Mouse (Mus musculus): Measurements from ENCODE around the gene Ndufc2. TPM values are rescaled to one million over a fixed set of nuclear protein-coding genes. Genes with fewer than 3 reads are reported as not detected.

Ndufc2 gene
- polyA plus RNA-seq (2012; rRNA removed) = 300 and 389 TPM in 2 replicates

DNA sequence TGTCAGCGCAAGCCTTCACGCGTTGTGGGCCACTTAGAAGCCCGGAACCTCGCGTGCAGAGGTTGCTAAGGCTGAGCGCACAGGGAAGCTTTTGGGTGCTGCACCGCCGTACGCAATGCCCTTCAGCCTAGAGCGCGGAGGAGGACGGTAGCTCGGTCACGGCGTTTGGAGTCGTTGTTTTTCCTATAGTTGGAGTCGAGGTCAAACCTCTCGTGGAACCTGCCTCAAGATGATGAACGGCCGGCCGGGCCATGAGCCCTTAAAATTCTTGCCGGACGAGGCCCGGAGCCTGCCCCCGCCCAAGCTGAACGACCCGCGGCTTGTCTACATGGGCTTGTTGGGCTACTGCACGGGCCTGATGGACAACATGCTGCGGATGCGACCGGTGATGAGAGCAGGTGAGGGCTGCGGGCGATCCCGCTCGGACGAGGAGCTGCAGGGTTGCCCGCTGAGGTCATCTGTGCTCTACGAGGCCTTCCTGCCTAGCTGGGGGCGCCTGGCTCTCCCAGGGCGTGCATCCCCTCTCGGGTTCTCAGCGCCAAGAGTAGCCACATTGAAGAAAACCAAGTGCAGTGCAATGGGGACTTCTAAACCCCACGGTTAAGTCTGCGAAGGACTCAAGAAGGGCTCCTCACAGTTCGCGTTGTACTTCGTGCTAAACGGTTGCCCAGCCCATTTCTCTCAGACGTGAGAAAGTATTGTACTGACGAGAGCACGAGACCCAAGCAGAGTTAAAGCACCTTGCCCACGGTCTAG lies at the start of gene Ndufc2:
TSS of gene Ndufc2 (plus strand) at position 44 of the 756 bp plus-strand sequence.
- Histone ChIP-seq H3K4me3 (ENCODE audit: insufficient read depth, low read depth, low read length) (peak within 1 kb of the TSS; percentile 77), H3K4me1 (ENCODE audit: control insufficient read depth, insufficient read depth, low read length) (peaks cover 12% of the 10 kb centered on the region), H3K27ac (ENCODE audit: insufficient read depth, low read depth, low read length) (peak within 1 kb of the TSS; percentile 93), H3K36me3 (ENCODE audit: control insufficient read depth, insufficient read depth, low read length) (no peaks in the 10 kb centered on the region), H3K27me3 (replicated peaks; ENCODE audit: control insufficient read depth, insufficient read depth, low read length) (no peaks in the 10 kb centered on the region)
- TF ChIP-seq CTCF (conservative IDR thresholded peaks at IDR 0.05; ENCODE audit: insufficient read depth, insufficient read length, low read depth, low read length) = no peak
- TF ChIP-seq POLR2A (IDR thresholded peaks at IDR 0.05; ENCODE audit: low read depth, low read length) = peak; percentile 90
- under 1% methylated on average over 54 of the region's 54 CpGs for WGBS
- DNase-seq = peak; percentile 81

GRCm38 (mm10) chr7:97350891-97351290 lies 48.9 kb upstream of the Ndufc2 start:
- no peaks in the 10 kb centered on the region for H3K4me1 ChIP-seq (ENCODE audit: control insufficient read depth, insufficient read depth, low read length)
- H3K27ac ChIP-seq (ENCODE audit: insufficient read depth, low read depth, low read length) = no peak overlapping the region
- TF ChIP-seq POLR2A (IDR thresholded peaks at IDR 0.05; ENCODE audit: low read depth, low read length) (no peak), CTCF (conservative IDR thresholded peaks at IDR 0.05; ENCODE audit: insufficient read depth, insufficient read length, low read depth, low read length) (no peak)
- no peak overlapping the region for H3K4me3 ChIP-seq (ENCODE audit: insufficient read depth, low read depth, low read length)
- DNase-seq = no peak
- no peaks in the 10 kb centered on the region for H3K36me3 ChIP-seq (ENCODE audit: control insufficient read depth, insufficient read depth, low read length)
- no peaks in the 10 kb centered on the region for H3K27me3 ChIP-seq (replicated peaks; ENCODE audit: control insufficient read depth, insufficient read depth, low read length)
- WGBS = 91% methylated on average over 5 of the region's 5 CpGs

DNA sequence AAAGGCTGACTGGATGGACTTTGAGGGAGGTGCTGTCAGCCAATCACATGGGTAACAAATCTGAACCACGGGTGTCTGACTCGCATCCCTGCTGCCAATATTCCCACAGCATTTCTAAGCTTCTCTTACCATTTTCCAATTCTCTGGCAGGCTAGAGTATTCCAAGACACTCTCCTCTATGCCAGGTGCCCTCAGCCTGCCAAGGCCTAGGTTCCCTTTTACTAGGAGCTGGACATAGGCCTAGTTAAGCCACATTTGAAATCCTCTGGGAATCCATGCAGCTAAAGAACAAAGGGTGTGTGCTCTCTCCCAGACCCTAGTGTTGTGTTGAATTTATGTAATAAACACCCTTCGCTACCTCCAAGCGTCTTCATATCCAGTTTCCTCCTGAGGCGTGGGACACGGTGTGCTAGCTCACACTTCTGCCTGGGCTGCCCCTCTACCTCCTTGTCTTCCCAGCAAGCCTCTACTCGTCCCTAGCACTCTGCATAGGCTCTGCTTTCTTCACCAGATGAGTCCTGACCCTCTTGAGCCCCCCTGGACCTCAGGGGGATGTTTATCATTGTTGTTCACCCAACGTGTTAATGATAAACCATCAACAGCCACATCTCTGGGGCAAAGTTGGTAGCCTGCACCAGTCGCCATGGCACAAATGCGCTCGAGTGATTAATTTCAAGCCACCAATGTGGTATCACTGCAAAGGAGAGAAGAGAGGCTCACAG lies 47.9 kb upstream of the Ndufc2 start:
- DNase-seq = no peak
- WGBS = 71% methylated on average over 11 of the region's 11 CpGs

DNA sequence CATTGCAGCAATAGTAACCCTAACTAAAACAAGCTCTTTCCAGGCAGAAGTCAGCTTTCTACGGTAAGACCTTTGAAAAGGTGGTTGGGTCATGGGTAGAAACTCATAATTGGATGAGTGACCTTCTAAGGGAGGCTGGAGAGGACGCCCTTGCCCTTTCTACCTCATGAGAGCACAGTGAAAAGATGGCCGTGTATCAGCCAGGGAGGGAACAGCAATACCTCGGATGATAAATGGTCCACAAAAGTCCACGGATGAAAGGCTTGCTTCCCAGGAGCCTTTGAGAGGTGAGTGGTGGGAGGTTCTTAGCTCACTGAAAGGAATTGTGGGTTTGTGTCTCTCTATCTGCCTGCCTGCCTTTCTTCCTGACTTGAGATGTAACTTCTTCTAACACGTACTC lies 46.4 kb upstream of the Ndufc2 start:
- no peak for DNase-seq
- Histone ChIP-seq H3K27ac (ENCODE audit: insufficient read depth, low read depth, low read length) (no peak overlapping the region), H3K27me3 (replicated peaks; ENCODE audit: control insufficient read depth, insufficient read depth, low read length) (no peaks in the 10 kb centered on the region), H3K36me3 (ENCODE audit: control insufficient read depth, insufficient read depth, low read length) (no peaks in the 10 kb centered on the region), H3K4me3 (ENCODE audit: insufficient read depth, low read depth, low read length) (no peak overlapping the region), H3K4me1 (ENCODE audit: control insufficient read depth, insufficient read depth, low read length) (no peaks in the 10 kb centered on the region)
- WGBS = 84% methylated on average over 6 of the region's 6 CpGs
- TF ChIP-seq CTCF (conservative IDR thresholded peaks at IDR 0.05; ENCODE audit: insufficient read depth, insufficient read length, low read depth, low read length) (no peak), POLR2A (IDR thresholded peaks at IDR 0.05; ENCODE audit: low read depth, low read length) (no peak)

More for the DNA sequence above, 47.9 kb upstream of the Ndufc2 start:
- TF ChIP-seq POLR2A (IDR thresholded peaks at IDR 0.05; ENCODE audit: low read depth, low read length) = no peak
- TF ChIP-seq CTCF (conservative IDR thresholded peaks at IDR 0.05; ENCODE audit: insufficient read depth, insufficient read length, low read depth, low read length) = no peak
- Histone ChIP-seq H3K27me3 (replicated peaks; ENCODE audit: control insufficient read depth, insufficient read depth, low read length) (no peaks in the 10 kb centered on the region), H3K27ac (ENCODE audit: insufficient read depth, low read depth, low read length) (no peak overlapping the region), H3K4me1 (ENCODE audit: control insufficient read depth, insufficient read depth, low read length) (no peaks in the 10 kb centered on the region), H3K4me3 (ENCODE audit: insufficient read depth, low read depth, low read length) (no peak overlapping the region), H3K36me3 (ENCODE audit: control insufficient read depth, insufficient read depth, low read length) (no peaks in the 10 kb centered on the region)

- Histone ChIP-seq H3K36me3 (ENCODE audit: control insufficient read depth, insufficient read depth, low read length) (no peaks in the 10 kb centered on the region), H3K27ac (ENCODE audit: insufficient read depth, low read depth, low read length) (no peak overlapping the region), H3K27me3 (replicated peaks; ENCODE audit: control insufficient read depth, insufficient read depth, low read length) (no peaks in the 10 kb centered on the region), H3K4me3 (ENCODE audit: insufficient read depth, low read depth, low read length) (no peak overlapping the region), H3K4me1 (ENCODE audit: control insufficient read depth, insufficient read depth, low read length) (no peaks in the 10 kb centered on the region)
- no peak for TF ChIP-seq CTCF (conservative IDR thresholded peaks at IDR 0.05; ENCODE audit: insufficient read depth, insufficient read length, low read depth, low read length)
- TF ChIP-seq POLR2A (IDR thresholded peaks at IDR 0.05; ENCODE audit: low read depth, low read length) = no peak
- DNase-seq = peak; percentile 47
- 52% methylated on average over 13 of the region's 13 CpGs for WGBS
Observed at GRCm38 (mm10) chr7:97355068-97355841, 44.5 kb upstream of the Ndufc2 start.

DNA sequence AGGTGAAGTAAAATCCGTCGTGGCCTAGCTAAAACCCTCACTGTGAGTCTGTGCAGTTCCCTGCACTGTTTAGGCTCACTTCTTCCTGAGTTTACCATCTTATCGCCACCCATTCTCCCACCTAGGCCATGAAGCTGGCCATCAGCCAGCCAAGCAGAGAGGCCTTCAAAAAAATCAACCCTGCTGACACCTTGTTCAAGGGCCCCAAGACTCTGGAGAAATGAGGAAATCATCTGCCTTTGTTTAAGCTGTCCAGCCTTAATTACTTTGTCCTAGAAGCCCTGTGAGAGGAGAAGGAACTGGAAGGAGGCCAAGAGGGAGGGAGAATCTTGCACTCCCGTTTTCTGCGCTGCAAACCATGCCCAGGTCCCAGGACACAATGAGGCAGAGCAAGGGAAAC lies 43.5 kb upstream of the Ndufc2 start:
- H3K27ac ChIP-seq (ENCODE audit: insufficient read depth, low read depth, low read length) = no peak overlapping the region
- WGBS = 75% methylated on average over 5 of the region's 5 CpGs
- no peak for DNase-seq
- no peak for TF ChIP-seq CTCF (conservative IDR thresholded peaks at IDR 0.05; ENCODE audit: insufficient read depth, insufficient read length, low read depth, low read length)
- no peak for TF ChIP-seq POLR2A (IDR thresholded peaks at IDR 0.05; ENCODE audit: low read depth, low read length)
- H3K27me3 ChIP-seq (replicated peaks; ENCODE audit: control insufficient read depth, insufficient read depth, low read length) = no peaks in the 10 kb centered on the region
- H3K36me3 ChIP-seq (ENCODE audit: control insufficient read depth, insufficient read depth, low read length) = no peaks in the 10 kb centered on the region
- no peaks in the 10 kb centered on the region for H3K4me1 ChIP-seq (ENCODE audit: control insufficient read depth, insufficient read depth, low read length)
- H3K4me3 ChIP-seq (ENCODE audit: insufficient read depth, low read depth, low read length) = no peak overlapping the region
